Mouse (Mus musculus): Measurements from ENCODE around the gene Epha6.

The Epha6 gene

GRCm38 (mm10) chr16:60264719-60265508 lies 340.4 kb downstream of the Epha6 start:
- DNase-seq (ENCODE audit: low spot score in 2 of 2) = no peak

- no peak for DNase-seq (ENCODE audit: low spot score in 2 of 2)
Measured at GRCm38 (mm10) chr16:60258151-60258635, 347.1 kb downstream of the Epha6 start.

- no peak for DNase-seq (ENCODE audit: low spot score in 2 of 2)
Measured at GRCm38 (mm10) chr16:60257623-60258022, 347.7 kb downstream of the Epha6 start.

DNA sequence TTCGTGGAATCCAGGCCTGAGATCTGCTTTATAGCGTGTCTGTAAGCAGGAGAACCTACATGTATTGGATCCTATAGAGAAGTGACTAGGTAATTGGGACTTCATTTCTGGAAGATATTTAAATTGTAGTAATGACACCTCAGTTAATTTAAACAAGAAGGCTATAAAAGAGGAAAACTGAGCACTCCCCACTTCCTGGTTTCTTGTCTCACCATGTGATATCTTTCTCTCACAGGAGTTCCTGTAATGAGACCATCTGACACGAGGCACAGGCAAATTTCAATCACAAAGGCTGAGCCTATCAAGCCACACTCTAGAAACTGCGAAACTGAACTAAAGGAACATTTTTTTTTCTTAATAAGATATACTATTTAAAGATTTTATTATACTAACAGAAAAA lies 348.3 kb downstream of the Epha6 start:
- no peak for DNase-seq (ENCODE audit: low spot score in 2 of 2)

- DNase-seq (ENCODE audit: low spot score in 2 of 2) = no peak
Measured at GRCm38 (mm10) chr16:60239356-60240190, 365.8 kb downstream of the Epha6 start.

- no peak for DNase-seq (ENCODE audit: low spot score in 2 of 2)
Measured at GRCm38 (mm10) chr16:60233985-60234766, 371.2 kb downstream of the Epha6 start.

DNA sequence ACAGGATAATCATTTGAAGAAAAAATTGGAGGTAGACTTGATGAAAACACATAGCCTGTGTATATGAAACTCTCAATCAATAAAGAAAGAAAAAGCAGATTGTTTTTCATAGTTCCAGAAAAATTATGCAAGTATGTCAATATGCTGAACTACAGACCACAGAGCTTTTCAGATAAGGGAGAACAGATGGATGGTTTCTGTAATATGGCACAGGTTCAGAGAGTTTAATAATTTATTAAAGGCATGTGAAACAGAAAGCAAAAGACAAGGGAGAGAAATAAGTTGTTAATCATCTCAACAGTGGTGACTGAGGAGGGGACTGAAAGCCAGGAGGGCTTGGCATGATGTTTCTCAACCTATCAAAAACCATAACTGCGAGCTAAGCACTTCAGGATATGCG lies 372.3 kb downstream of the Epha6 start:
- no peak for DNase-seq (ENCODE audit: low spot score in 2 of 2)

GRCm38 (mm10) chr16:60209151-60209550 lies 396.2 kb downstream of the Epha6 start:
- DNase-seq (ENCODE audit: low spot score in 2 of 2) = no peak

- DNase-seq (ENCODE audit: low spot score in 2 of 2) = no peak
Measured at GRCm38 (mm10) chr16:60175580-60175979, 429.8 kb downstream of the Epha6 start.

DNA sequence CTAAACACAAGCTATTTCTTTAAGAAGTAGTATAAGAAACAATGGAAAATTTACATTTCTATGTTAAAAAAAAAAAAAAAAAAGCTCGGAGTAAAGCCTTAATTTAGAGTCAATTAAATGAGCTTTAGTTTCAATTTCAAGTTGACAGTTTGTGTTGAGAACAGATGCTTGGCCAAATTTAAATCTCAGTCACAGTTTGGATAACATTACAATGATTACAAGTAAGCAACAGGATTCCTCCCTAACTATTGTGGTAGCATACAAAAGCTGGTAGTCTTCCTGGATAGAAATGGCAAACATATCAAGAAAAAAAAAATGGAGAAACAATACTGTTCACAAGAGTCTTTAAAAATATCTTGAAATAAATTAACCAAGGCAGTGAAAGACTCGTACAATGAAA lies 452.9 kb downstream of the Epha6 start:
- no peak for DNase-seq (ENCODE audit: low spot score in 2 of 2)

DNA sequence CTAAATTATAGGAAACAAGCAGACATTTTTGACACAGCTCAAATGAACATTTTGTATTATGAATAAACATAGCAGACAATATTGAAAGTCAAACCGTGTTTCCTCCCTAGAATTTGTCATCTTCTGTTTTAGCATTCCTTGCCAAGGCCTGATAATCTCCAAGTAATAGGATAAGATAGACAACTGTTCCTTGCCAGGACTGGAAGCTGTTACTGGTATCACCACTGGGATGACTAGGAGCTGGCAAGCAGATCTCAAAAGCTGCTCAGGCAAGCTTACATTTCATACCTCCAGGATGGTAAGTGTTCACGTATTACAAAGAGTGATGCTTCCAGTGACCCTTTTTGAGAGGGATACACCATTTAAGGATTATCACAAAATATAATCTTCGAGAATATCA lies 461.0 kb downstream of the Epha6 start:
- no peak for DNase-seq (ENCODE audit: low spot score in 2 of 2)

- DNase-seq (ENCODE audit: low spot score in 2 of 2) = no peak
Measured at GRCm38 (mm10) chr16:60121435-60121834, 483.9 kb downstream of the Epha6 start.

GRCm38 (mm10) chr16:60102210-60102609 lies 503.1 kb downstream of the Epha6 start:
- DNase-seq (ENCODE audit: low spot score in 2 of 2) = no peak

GRCm38 (mm10) chr16:60095333-60095732 lies 510.0 kb downstream of the Epha6 start:
- DNase-seq (ENCODE audit: low spot score in 2 of 2) = no peak

GRCm38 (mm10) chr16:60086976-60087375 lies 518.4 kb downstream of the Epha6 start:
- DNase-seq (ENCODE audit: low spot score in 2 of 2) = no peak

DNA sequence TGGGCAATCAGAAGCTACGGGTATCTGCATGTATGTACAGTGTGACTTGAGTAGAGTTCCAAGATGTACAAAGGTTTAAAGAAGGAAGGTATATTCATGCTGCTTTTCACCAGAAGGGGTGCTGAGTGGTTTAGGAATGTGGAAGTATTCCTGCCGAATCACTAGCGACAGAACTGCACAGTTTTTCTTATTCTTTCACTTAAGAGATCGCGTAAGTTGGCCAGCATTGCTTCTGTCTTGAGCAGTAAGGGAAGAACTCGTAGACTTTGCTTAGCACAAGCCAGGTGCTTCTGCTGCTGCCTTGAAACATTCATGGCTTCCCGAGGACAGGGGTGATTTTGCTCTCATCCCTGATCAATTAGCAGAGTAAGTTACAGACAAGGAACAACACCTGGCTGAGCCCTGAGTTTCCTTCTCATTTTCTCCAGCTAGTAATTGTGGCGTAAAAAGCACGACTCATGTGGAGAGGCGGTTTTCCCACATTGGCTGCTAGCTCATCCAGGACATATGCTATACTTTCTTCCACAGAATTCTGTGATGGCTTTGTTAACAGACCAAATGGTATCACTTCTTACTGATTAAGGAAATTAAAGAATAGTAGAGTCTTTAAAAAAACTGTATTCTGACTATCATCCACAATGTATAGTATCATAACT lies 534.7 kb downstream of the Epha6 start:
- DNase-seq (ENCODE audit: low spot score in 2 of 2) = no peak

- DNase-seq (ENCODE audit: low spot score in 2 of 2) = no peak
Measured at GRCm38 (mm10) chr16:60043809-60044208, 561.5 kb downstream of the Epha6 start.

- DNase-seq (ENCODE audit: low spot score in 2 of 2) = no peak
Measured at GRCm38 (mm10) chr16:60028381-60028780, 577.0 kb downstream of the Epha6 start.

DNA sequence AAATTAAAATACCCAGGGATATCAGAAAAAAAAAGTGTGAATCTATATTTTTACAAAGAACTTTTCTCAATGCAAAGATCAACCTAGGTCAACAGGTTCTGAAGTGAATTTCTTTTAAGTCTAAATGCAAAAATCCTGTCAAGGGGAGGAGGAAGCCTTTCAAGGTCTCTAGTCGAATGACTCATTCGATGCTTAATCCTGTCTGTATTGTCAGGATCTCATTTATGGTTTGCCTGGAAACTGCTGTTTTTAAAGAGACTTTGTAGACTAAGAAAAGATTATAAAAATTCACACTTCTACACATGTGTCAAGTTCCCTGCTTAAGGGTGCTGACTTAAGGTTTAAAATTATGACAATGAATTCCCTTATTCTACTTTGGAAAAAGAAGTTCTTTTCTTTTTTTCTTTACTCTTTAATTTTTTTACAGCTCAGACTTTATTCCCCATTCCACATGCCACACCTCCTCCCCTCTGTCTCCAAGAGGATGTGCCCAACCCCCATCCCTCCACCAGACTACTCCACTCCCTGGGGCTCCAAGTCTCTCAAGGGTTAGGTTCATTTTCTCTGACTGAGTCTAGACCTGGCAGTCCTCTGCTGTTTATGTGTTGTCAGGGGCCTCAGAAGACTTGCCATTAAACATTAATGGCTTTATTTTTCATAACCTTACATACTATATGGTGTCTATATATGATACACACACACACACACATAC lies 598.3 kb downstream of the Epha6 start:
- DNase-seq (ENCODE audit: low spot score in 2 of 2) = no peak

GRCm38 (mm10) chr16:59969816-59970215 lies 635.5 kb downstream of the Epha6 start:
- no peak for DNase-seq (ENCODE audit: low spot score in 2 of 2)

- no peak for DNase-seq (ENCODE audit: low spot score in 2 of 2)
Measured at GRCm38 (mm10) chr16:59955731-59956130, 649.6 kb downstream of the Epha6 start.

Data from spleen, postnatal 4 days (tissue).